In genomic region chr16:62758340-62758739, GRCm38 (mm10) we compare ENCODE assay signal across 9 mouse cellular contexts. TPM values are rescaled to one million over a fixed set of nuclear protein-coding genes. Genes with fewer than 3 reads are reported as not detected.
DNase-seq lines count a peak whose midpoint lies in the region; ATAC-seq and TF ChIP-seq lines count a peak whose summit lies in the region.
"Had no signal": no experiment of that assay in that cellular context is flagged by ENCODE, and none has a peak within 500 bp of the region (broad histone marks: within the 10 kb centered on the region; RNA-seq: fewer than 3 reads in every experiment).

No protein-coding gene starts in this region.

- no peaks in the 10 kb centered on the region for H3K36me3 ChIP-seq in midbrain, embryonic 14.5 days (ENCODE audit: control insufficient read depth, insufficient read depth, low read length)
- no peaks in the 10 kb centered on the region for H3K36me3 ChIP-seq in midbrain, embryonic 16.5 days (ENCODE audit: control insufficient read depth, insufficient read depth, low read length)
- H3K36me3 ChIP-seq in embryonic facial prominence, embryonic 10.5 days (replicated peaks), result peaks cover 6% of the 10 kb centered on the region
- no peaks in the 10 kb centered on the region for H3K36me3 ChIP-seq in liver, embryonic 14.5 days (replicated peaks; ENCODE audit: control insufficient read depth, insufficient read depth, low read depth)

- DNase-seq in midbrain, embryonic 14.5 days, result no peak
- peak; percentile 39 for DNase-seq in embryonic facial prominence, embryonic 10.5 days (ENCODE audit: low spot score)
- DNase-seq in liver, embryonic 14.5 days (ENCODE audit: low read depth in 3 of 3, low spot score in 3 of 3), result peak; percentile 45 to 59 (median 49)
- DNase-seq in thymus, postnatal 0 days (ENCODE audit: low spot score), result peak; percentile 54
- no peak for DNase-seq in heart, adult 11 months
- no peak for DNase-seq in urinary bladder, postnatal 36 days (ENCODE audit: low spot score in 2 of 2)
- no peak for DNase-seq in left cerebral cortex, postnatal 10 days (ENCODE audit: extremely low spot score in 1 of 2, low spot score in 2 of 2)

- H3K9me3 ChIP-seq in midbrain, embryonic 14.5 days (ENCODE audit: control insufficient read depth, low read length), result no peaks in the 10 kb centered on the region
- no peaks in the 10 kb centered on the region for H3K9me3 ChIP-seq in midbrain, embryonic 16.5 days (replicated peaks; ENCODE audit: control insufficient read depth, low read length, poor library complexity, severe bottlenecking)
- 0 out of 2 replicates have a peak, but pooled peaks cover 5% of the 10 kb centered on the region for H3K9me3 ChIP-seq in embryonic facial prominence, embryonic 10.5 days
- no peaks in the 10 kb centered on the region for H3K9me3 ChIP-seq in liver, embryonic 14.5 days (ENCODE audit: control insufficient read depth, low read length)

- H3K27me3 ChIP-seq in midbrain, embryonic 14.5 days (ENCODE audit: control insufficient read depth, insufficient read depth, low read length), result no peaks in the 10 kb centered on the region
- H3K27me3 ChIP-seq in midbrain, embryonic 16.5 days (ENCODE audit: control insufficient read depth, insufficient read depth, low read depth, low read length), result no peaks in the 10 kb centered on the region
- no peaks in the 10 kb centered on the region for H3K27me3 ChIP-seq in embryonic facial prominence, embryonic 10.5 days (replicated peaks; ENCODE audit: low read depth, poor library complexity, severe bottlenecking)
- no peaks in the 10 kb centered on the region for H3K27me3 ChIP-seq in liver, embryonic 14.5 days (ENCODE audit: control insufficient read depth, insufficient read depth, low read length)
- H3K27me3 ChIP-seq: limb, embryonic 13.5 days had no signal

- no peak overlapping the region for H3K9ac ChIP-seq in midbrain, embryonic 14.5 days (replicated peaks; ENCODE audit: low read length)
- H3K9ac ChIP-seq in midbrain, embryonic 16.5 days (ENCODE audit: low read depth, low read length), result no peak overlapping the region
- no peak overlapping the region for H3K9ac ChIP-seq in liver, embryonic 14.5 days (replicated peaks)
- H3K9ac ChIP-seq: limb, embryonic 13.5 days had no signal

- no peak for TF ChIP-seq CTCF in liver, embryonic 14.5 days (IDR thresholded peaks at IDR 0.05; ENCODE audit: low read depth)

- no peaks in the 10 kb centered on the region for H3K4me1 ChIP-seq in midbrain, embryonic 14.5 days (ENCODE audit: control insufficient read depth, insufficient read depth, low read length)
- no peaks in the 10 kb centered on the region for H3K4me1 ChIP-seq in midbrain, embryonic 16.5 days (ENCODE audit: control insufficient read depth, insufficient read depth, low read length)
- no peaks in the 10 kb centered on the region for H3K4me1 ChIP-seq in embryonic facial prominence, embryonic 10.5 days
- no peaks in the 10 kb centered on the region for H3K4me1 ChIP-seq in liver, embryonic 14.5 days (replicated peaks; ENCODE audit: control insufficient read depth in 2 of 2, insufficient read depth in 2 of 2, low read length in 1 of 2)
- H3K4me1 ChIP-seq: limb, embryonic 13.5 days had no signal

- no peak overlapping the region for H3K4me2 ChIP-seq in midbrain, embryonic 14.5 days (ENCODE audit: low read length)
- no peak overlapping the region for H3K4me2 ChIP-seq in midbrain, embryonic 16.5 days (ENCODE audit: low read length)
- H3K4me2 ChIP-seq in liver, embryonic 14.5 days (ENCODE audit: low read depth), result no peak overlapping the region
- H3K4me2 ChIP-seq: limb, embryonic 13.5 days had no signal

- no peak for TF ChIP-seq EP300 in liver, embryonic 14.5 days (IDR thresholded peaks at IDR 0.05; ENCODE audit: low read depth)

- intact Hi-C loops in left cerebral cortex, postnatal 10 days (cut with DNase I), result no loop called here

- no peak overlapping the region for H3K4me3 ChIP-seq in midbrain, embryonic 14.5 days (replicated peaks; ENCODE audit: low read depth, low read length)
- no peak overlapping the region for H3K4me3 ChIP-seq in midbrain, embryonic 16.5 days (ENCODE audit: low read depth, low read length)
- H3K4me3 ChIP-seq in embryonic facial prominence, embryonic 10.5 days, result no peak overlapping the region
- no peak overlapping the region for H3K4me3 ChIP-seq in liver, embryonic 14.5 days (ENCODE audit: insufficient read depth in 1 of 2, low read depth in 2 of 2, low read length in 2 of 2)
- H3K4me3 ChIP-seq: limb, embryonic 13.5 days had no signal

- WGBS in midbrain, embryonic 14.5 days, result 96% methylated on average over 2 of the region's 2 CpGs
- 85% methylated on average over 2 of the region's 2 CpGs for WGBS in midbrain, embryonic 16.5 days
- WGBS in embryonic facial prominence, embryonic 10.5 days, result 75% methylated on average over 2 of the region's 2 CpGs
- 66% methylated on average over 2 of the region's 2 CpGs for WGBS in liver, embryonic 14.5 days (ENCODE audit: insufficient replicate concordance)

- no peak overlapping the region for H3K27ac ChIP-seq in midbrain, embryonic 14.5 days (replicated peaks; ENCODE audit: low read depth, low read length)
- H3K27ac ChIP-seq in midbrain, embryonic 16.5 days (ENCODE audit: low read length), result no peak overlapping the region
- H3K27ac ChIP-seq in embryonic facial prominence, embryonic 10.5 days (replicated peaks), result no peak overlapping the region
- no peak overlapping the region for H3K27ac ChIP-seq in liver, embryonic 14.5 days
- H3K27ac ChIP-seq: limb, embryonic 13.5 days had no signal

- ATAC-seq in midbrain, embryonic 14.5 days (ENCODE audit: low FRiP score, low TSS enrichment), result 0 out of 2 replicates have a peak, but pooled peaks have one; percentile 10
- no peak for ATAC-seq in midbrain, embryonic 16.5 days
- ATAC-seq in liver, embryonic 14.5 days (ENCODE audit: insufficient read depth), result peak; percentile 65; the same call in 1 of the 2 replicates

RNA-seq across cellular contexts. Expression of gene Nsun3, which starts 28.3 kb away (rescaled TPM):
- polyA plus RNA-seq in midbrain, embryonic 14.5 days (2014; fragmentation: Nextera tagmentation; extraction: Ambion mirVana), result 12.2 and 13.3 TPM in 2 replicates
- polyA plus RNA-seq in midbrain, embryonic 16.5 days (2015; fragmentation: Nextera tagmentation; extraction: Ambion mirVana), result 10.0 and 11.7 TPM in 2 replicates
- 6.1 and 7.4 TPM in 2 replicates for polyA plus RNA-seq in embryonic facial prominence, embryonic 10.5 days (2016; fragmentation: Nextera tagmentation; extraction: Ambion mirVana)
- 3.1 and 3.8 TPM in 2 replicates for polyA plus RNA-seq in liver, embryonic 14.5 days (2012; rRNA removed)
- polyA plus RNA-seq in liver, embryonic 14.5 days (2014; fragmentation: Nextera tagmentation; extraction: Ambion mirVana), result 5.2 and 5.8 TPM in 2 replicates
- polyA plus RNA-seq in thymus, postnatal 0 days (2015; fragmentation: Nextera tagmentation; extraction: Ambion mirVana), result 9.8 and 10.1 TPM in 2 replicates
- total RNA-seq in left cerebral cortex, postnatal 10 days (2021), result 10 to 100 TPM in 1 of 2 experiments, 1 to 10 TPM in 1; 9.9 to 16.0 TPM

RNA-seq across cellular contexts. Expression of gene Stx19, which starts 56.1 kb away (rescaled TPM):
- polyA plus RNA-seq in midbrain, embryonic 14.5 days (2014; fragmentation: Nextera tagmentation; extraction: Ambion mirVana), result 0.20 and 0.39 TPM in 2 replicates
- polyA plus RNA-seq in midbrain, embryonic 16.5 days (2015; fragmentation: Nextera tagmentation; extraction: Ambion mirVana), result 0.33 and 0.58 TPM in 2 replicates
- polyA plus RNA-seq in embryonic facial prominence, embryonic 10.5 days (2016; fragmentation: Nextera tagmentation; extraction: Ambion mirVana), result 0.36 TPM in 2 replicates
- polyA plus RNA-seq in liver, embryonic 14.5 days (2012; rRNA removed), result not detected in 2 replicates
- not detected in 2 replicates for polyA plus RNA-seq in liver, embryonic 14.5 days (2014; fragmentation: Nextera tagmentation; extraction: Ambion mirVana)
- polyA plus RNA-seq in thymus, postnatal 0 days (2015; fragmentation: Nextera tagmentation; extraction: Ambion mirVana), result 0.14 and 0.33 TPM in 2 replicates
- not detected for total RNA-seq in left cerebral cortex, postnatal 10 days (2021)

Comparison
In these comparisons a context has a peak if more than half of its experiments do, and no peak if none do; other contexts are left out.
1. DNase-seq: peak in embryonic facial prominence, embryonic 10.5 days (single experiment), liver, embryonic 14.5 days (3 of 3) and thymus, postnatal 0 days (single experiment); none in midbrain, embryonic 14.5 days (single experiment), heart, adult 11 months (single experiment), urinary bladder, postnatal 36 days (0 of 2) and left cerebral cortex, postnatal 10 days (0 of 2).